Mouse (Mus musculus): ENCODE measurements at regions not wholly inside any gene's neighbourhood (a gene's known extent, or its start where the extent isn't known, plus 50 kb on each side); places are given as distances from the start of the nearest gene placed in this dataset.

DNA sequence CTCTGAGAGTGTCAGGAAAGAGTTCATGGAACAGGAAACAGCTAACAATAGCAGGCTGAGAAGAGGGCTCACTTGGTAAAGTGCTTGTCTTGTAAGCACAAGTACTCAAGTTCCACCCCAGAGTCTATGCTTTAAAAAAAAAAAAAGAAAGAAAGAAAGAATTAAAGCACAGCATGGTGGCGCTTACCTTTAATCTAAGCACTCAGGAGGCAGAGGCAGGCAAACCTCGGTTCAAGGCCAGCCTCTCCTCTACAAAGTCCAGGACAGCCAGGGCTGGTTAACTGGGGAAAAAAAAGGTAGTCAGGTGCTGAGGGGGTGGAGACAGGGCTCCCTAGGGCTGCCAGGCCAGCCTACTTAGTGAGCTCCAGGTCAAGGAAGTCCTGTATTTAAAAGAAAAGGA is 119.1 kb downstream of the Tbx4 start:
- Histone ChIP-seq H3K36me3 (ENCODE audit: control insufficient read depth, insufficient read depth, low read length) (no peaks in the 10 kb centered on the region), H3K27me3 (ENCODE audit: control insufficient read depth, insufficient read depth, low read length) (no peaks in the 10 kb centered on the region), H3K4me1 (ENCODE audit: control insufficient read depth, insufficient read depth, insufficient read length, low read length) (no peaks in the 10 kb centered on the region), H3K27ac (ENCODE audit: insufficient read depth, low read depth, low read length) (no peak overlapping the region), H3K4me3 (ENCODE audit: low read depth, low read length) (no peak overlapping the region)
- TF ChIP-seq CTCF (IDR thresholded peaks at IDR 0.05; ENCODE audit: extremely low read depth, insufficient read length, insufficient replicate concordance, low read depth, low read length): no peak
- 71% methylated on average over 2 of the region's 2 CpGs for WGBS

DNA sequence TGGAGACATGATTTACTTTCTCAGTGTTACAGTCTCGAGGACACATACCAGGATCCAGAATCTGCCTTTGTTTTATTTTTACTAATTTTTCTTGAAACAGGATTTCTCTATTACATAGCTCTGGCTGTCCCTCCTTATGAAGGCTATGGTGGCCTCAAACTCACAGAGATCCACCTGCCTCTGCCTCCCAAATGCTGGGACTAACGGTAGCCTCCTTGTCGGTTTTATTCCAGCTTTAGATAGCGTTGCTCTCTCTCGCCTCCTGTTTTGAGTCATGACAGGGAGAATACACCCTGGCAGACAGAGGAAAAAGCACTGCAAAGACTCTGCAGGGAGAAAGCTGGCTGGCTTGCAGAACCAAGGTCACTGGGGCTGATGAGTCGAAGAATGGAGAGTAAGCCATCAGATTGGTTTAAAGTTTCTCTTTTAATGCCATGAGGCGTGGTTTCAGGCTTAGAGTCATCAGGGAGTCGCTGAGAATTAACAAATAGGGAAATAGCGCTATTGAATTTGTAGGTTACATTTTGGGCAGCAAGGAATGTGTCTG is 119.8 kb downstream of the Tbx4 start:
- no peak overlapping the region for H3K4me3 ChIP-seq (ENCODE audit: low read depth, low read length)
- WGBS: 74% methylated on average over 9 of the region's 9 CpGs
- no peak for TF ChIP-seq POLR2A (IDR thresholded peaks at IDR 0.05; ENCODE audit: low read depth, low read length)
- no peak for TF ChIP-seq CTCF (IDR thresholded peaks at IDR 0.05; ENCODE audit: extremely low read depth, insufficient read length, insufficient replicate concordance, low read depth, low read length)
- no peaks in the 10 kb centered on the region for H3K4me1 ChIP-seq (ENCODE audit: control insufficient read depth, insufficient read depth, insufficient read length, low read length)
- H3K36me3 ChIP-seq (ENCODE audit: control insufficient read depth, insufficient read depth, low read length): no peaks in the 10 kb centered on the region
- H3K27me3 ChIP-seq (ENCODE audit: control insufficient read depth, insufficient read depth, low read length): no peaks in the 10 kb centered on the region
- H3K27ac ChIP-seq (ENCODE audit: insufficient read depth, low read depth, low read length): no peak overlapping the region

DNA sequence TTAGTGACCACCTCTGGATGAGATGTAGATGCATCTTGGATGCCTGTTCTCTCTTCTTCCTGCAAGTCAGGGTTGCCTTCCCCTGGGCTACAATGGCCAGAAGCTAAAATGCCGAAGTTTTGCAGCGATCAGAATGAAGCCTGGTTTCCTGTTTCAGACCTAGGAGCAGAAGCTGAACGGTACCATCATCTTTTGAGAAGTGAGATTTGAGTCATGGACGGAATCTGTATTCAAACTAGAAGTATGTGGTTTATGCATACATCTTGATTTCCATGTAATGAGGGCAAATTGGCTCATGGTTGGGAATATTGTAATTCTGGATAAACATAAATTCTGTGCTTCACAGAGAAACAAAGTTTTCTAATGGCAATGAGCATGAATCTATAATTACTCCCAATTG is 120.6 kb downstream of the Tbx4 start:
- Histone ChIP-seq H3K27ac (ENCODE audit: insufficient read depth, low read depth, low read length) (no peak overlapping the region), H3K27me3 (ENCODE audit: control insufficient read depth, insufficient read depth, low read length) (no peaks in the 10 kb centered on the region), H3K4me1 (ENCODE audit: control insufficient read depth, insufficient read depth, insufficient read length, low read length) (no peaks in the 10 kb centered on the region), H3K36me3 (ENCODE audit: control insufficient read depth, insufficient read depth, low read length) (no peaks in the 10 kb centered on the region), H3K4me3 (ENCODE audit: low read depth, low read length) (no peak overlapping the region)
- no peak for TF ChIP-seq POLR2A (IDR thresholded peaks at IDR 0.05; ENCODE audit: low read depth, low read length)
- TF ChIP-seq CTCF (IDR thresholded peaks at IDR 0.05; ENCODE audit: extremely low read depth, insufficient read length, insufficient replicate concordance, low read depth, low read length): no peak
- 89% methylated on average over 4 of the region's 4 CpGs for WGBS
